Mouse (Mus musculus): ENCODE measurements around the gene Wdr13.
"Not testable (repeated sequence)": the region's sequence is repeated elsewhere in the genome, so short reads cannot be mapped to it uniquely, and the experiment has no call there.

Wdr13 gene

DNA sequence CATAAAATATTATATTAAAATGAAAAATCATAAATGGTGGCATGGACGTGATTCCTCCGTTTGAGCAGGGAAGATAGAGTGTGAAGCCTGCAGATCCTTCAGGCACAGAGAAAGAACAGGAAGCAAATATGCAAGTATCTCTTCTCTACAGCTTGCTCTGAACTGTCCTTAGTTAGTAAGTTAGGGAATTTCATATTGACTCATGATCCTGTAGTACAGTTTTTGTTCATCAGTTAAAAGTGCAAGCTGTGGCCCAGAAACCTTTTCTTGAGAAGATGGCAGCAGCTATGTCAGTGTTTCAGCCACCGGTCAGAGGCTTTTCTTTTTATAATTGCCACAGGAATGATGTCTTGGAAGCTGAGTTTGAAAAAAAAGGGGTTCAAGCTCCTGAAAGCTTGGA lies 27.7 kb downstream of the Wdr13 start:
- no peak for DNase-seq (ENCODE audit: low spot score)

DNA sequence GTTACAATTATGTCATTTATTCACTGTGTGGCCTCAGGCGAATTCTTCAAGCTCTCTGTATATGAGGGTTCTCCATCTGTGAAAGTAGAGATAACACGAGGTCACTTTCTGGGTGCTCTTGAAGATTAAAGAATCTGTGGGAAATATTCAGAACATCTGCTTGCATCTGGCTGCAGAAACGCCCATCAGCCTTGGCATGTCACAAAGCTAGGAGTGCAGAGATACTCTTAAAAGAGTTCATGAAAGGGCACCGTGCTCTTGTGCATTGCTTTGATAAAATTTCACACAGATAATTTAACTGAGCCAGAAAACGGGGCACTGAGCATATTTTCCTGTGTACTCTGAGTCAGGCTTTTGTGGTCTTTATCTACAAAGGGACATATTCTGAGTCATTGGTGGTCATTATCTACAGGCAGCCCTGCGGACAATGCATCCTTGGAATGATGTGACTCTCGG lies 30.5 kb downstream of the Wdr13 start:
- no peak for DNase-seq (ENCODE audit: low spot score)

DNA sequence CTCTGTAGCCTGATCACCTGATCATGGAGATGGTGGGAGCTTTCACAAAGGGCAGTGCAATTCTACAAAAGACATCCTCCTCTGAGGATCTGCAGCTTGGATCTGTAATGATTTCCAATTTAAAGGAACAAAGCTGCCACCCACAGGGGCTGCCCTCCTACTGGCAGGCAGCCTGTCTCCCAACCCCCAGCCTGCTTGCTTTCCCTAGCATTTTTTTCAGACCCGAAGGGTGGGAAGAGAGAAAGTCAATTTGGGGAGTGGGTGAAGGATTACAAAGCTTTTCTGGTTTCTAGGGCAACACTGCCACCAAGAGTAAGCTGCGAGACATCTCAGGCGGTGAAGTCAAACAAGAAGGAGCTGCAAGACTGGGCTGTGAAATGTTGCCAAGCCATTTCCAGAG lies 31.7 kb downstream of the Wdr13 start:
- peak; percentile 81 for DNase-seq (ENCODE audit: low spot score)

- no peak for DNase-seq (ENCODE audit: low spot score)
Observed at GRCm38 (mm10) chrX:8099435-8099834, 33.3 kb downstream of the Wdr13 start.

GRCm38 (mm10) chrX:8096787-8097242 lies 35.9 kb downstream of the Wdr13 start:
- DNase-seq (ENCODE audit: low spot score) = peak; percentile 95

- DNase-seq (ENCODE audit: low spot score) = not testable (repeated sequence)
Observed at GRCm38 (mm10) chrX:8096068-8096786, 36.5 kb downstream of the Wdr13 start.

DNA sequence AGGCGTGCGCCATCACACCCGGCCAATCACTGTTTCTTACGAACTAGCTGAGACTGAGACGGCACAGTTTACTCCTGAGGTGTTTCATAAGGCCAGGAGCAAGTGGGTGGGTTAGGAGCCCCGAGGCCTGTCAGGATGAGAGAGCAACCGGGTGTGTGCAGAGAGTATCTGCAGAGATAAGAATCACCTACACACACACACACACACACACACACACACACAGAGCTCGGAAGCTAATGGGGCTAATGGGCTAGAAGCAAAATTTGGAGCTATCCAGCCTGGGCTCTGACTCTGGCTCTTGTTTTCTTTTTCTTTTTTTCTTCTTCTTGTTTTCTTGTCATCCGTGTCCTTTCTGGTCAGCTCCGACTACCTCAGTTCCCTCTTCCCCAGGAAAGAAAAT lies 37.1 kb downstream of the Wdr13 start:
- no peak for DNase-seq (ENCODE audit: low spot score)

GRCm38 (mm10) chrX:8090954-8091347 lies 41.7 kb downstream of the Wdr13 start:
- DNase-seq (ENCODE audit: low spot score) = not testable (repeated sequence)

- no peak for DNase-seq (ENCODE audit: low spot score)
Observed at GRCm38 (mm10) chrX:8090346-8090953, 42.2 kb downstream of the Wdr13 start, which contains the start of gene Was. TSS of gene Was (minus strand) at chrX:8090498.

GRCm38 (mm10) chrX:8089746-8090145 lies 42.9 kb downstream of the Wdr13 start:
- DNase-seq (ENCODE audit: low spot score) = no peak

DNA sequence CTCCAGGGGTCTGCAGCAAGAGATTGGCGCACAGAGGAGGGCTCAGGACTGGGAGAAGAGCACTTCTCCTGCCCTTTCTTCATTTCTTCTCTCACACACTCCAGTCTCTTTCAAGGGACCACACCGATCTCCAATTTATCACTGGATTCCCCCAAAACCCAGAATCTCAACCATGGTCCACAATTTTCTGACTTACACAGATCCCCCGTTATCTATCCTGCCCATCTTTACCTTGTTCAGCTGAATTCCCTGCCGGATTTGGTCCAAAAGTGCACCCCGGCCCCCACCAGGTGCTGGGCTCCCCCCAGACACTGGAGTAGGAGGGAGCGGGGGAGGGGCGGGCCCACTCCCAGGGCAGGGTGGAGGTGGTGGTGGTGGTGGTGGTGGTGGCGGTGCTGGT lies 47.1 kb downstream of the Wdr13 start:
- no peak for DNase-seq (ENCODE audit: low spot score)

GRCm38 (mm10) chrX:8084771-8085259 lies 47.9 kb downstream of the Wdr13 start:
- DNase-seq (ENCODE audit: low spot score) = no peak

DNA sequence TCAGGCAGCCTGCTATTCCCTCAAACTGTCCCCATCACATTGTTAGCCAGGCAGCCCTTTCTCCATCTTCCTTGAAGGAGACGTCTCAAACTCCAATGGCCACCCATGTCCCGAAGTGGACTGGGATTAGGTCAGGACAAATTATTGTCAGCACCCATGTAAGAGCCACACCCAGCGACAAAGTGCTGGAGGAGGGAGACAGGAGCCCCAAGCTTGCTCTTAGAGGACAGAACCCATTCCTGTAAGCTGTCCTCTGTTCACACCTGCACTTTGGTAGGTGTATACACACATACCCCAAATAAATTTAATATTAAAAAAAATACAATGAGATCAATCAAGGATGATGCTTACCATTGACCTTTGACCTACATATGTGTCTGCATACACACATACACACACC lies 57.6 kb downstream of the Wdr13 start:
- no peak for DNase-seq (ENCODE audit: low spot score)

DNA sequence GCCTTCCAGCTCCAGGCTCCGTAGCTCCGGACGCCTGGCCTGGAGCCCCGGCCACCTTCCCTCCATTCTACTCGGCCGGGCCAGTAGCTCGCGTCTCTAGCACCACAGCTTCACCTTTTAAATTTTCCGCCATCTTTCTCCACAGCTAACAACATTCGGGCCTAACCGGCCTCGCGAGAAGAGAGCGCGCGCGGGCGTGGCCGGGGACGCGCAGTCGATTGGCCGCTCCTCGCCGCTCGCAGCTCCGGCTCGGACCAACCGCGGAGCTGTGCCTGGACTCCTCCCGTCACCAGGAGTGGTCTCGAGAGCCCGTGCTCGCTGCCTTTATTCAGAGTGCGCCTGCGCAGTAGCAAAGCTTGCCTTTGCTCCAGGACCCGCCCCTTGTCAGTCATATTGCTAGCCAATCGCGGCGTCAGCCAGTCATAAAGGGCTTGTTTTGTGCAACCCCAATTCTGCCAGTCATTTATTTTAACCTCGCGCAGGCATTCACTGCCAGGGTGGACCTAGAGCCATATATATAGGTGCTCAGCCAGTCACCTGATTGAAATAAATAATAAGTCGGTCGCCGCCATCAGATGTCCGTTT lies 58.2 kb downstream of the Wdr13 start, which contains the start of gene Suv39h1:
Gene Suv39h1, minus strand, starts transcription at position 331 of the 585 bp plus-strand sequence.
- peak; percentile 95 for DNase-seq (ENCODE audit: low spot score)

GRCm38 (mm10) chrX:8073881-8074429 lies 58.7 kb downstream of the Wdr13 start:
- DNase-seq (ENCODE audit: low spot score) = peak; percentile 46
